Mouse (Mus musculus): ENCODE measurements around the gene Cdhr5. TPM values are rescaled to one million over a fixed set of nuclear protein-coding genes. Genes with fewer than 3 reads are reported as not detected.
"Not testable (repeated sequence)": the region's sequence is repeated elsewhere in the genome, so short reads cannot be mapped to it uniquely, and the experiment has no call there.

Cdhr5 gene
- total RNA-seq, 2 experiments from 2014 or later = not detected

DNA sequence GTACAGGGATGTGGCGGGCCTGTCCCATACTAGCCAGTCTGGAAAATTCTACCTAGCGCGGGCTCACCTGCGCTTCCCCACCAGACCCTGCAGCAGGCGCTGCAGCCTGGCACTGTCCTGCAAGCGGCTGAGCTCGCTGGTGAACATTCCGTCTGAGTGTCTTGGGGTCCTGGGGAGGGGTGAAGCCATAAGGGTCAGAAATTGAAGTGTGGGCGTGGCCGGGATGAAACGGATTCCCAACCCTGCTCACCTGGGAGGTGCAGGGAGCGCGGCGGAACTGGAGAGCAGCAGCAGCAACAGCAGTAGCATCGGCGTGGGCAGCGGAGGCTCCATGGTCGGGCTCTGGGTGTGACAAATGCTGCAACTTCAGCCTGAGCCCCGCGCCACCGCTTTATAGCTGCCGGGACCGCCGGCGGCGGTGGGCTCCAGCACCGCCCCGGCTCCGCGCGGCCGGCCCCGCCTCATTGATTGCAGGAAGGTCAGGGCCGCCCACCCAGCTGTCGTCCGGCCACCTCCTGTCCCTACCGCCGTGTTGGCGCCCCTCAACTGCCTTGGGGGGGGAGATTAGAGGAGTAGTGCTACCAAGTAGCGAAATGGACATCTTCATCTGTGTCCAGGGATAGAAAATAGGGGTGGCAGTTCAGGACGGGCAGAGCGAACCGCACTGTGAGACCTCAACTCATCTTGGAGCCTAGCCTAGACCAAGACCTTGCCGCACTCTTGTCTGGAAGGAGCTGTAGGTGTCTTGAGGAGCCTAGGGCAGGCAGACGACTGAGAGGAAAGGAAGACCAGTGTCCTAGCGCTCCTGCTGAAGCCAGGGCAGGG is 2.4 kb upstream of the Cdhr5 start, which contains the start of gene Sct:
Sct (minus strand) TSS at position 368 of the 825 bp plus-strand sequence.
- DNase-seq (ENCODE audit: extremely low spot score in 1 of 2, low spot score in 1 of 2) = no peak

DNA sequence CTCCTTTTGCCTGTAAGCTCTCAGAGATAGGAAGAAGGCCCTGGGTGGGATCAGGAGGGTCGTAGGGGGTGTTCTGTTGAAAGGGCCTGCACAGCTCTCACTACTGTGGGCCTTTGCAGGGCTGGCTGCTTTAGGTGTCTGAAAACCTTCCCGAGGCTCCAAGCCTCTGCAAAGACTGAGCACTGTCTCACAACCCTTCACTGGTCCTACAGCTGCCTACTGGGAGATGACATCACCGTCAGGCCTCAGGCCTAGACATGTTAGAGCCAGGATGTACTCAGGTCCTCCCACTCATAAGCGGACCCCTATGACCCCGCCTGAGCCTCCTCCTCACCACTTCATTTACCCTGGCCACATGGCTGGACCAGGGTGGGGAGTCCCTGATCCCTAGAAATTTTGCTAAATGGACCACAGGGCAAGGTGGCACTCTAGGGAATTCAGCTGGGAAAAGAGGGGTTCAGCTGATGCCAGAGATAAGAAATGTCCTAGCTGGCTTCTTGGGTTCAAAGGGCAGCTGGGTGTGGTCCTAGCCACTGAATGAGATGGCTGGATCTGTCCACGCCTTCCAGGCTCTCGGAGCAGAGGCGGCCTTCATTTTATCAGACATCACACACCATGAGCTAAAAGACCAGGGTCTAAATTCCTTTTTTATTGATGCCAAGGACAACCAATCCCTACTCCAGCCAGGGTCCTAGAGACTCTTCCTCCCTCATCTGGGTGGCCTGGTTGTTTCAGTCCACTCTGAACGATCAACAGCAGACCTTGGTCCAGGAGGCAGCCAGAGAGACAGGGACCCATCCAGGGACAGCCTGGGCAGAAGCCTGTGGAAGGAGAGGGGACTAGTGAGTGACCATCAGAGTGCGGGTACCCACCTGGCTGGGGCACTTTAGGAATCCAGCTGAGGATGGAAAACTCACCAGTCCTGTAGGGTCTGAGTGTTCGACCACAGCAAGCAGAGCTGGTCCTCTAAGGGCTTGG is 1.4 kb upstream of the Cdhr5 start:
- DNase-seq (ENCODE audit: extremely low spot score in 1 of 2, low spot score in 1 of 2) = no peak

DNA sequence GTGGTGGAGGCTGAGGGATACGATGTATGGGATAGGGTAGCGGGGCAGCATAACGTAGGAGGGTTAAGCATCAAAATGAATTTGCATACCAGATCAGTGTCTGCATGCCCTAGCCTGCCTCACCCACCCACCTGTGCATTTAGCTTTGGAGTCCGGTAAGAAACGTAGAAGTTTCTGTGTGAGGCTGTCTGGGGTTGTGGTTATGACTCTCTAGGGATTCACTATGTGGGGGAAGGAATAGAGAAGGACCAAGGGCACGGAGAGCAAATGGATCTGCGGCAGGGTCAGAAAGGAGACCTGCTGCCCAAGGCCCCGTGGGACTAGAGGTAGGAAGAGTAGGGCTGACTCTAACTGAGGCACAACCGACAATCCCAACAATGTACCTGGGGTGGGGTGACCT is 1.2 kb downstream of the Cdhr5 start:
- DNase-seq (ENCODE audit: extremely low spot score in 1 of 2, low spot score in 1 of 2) = no peak

GRCm38 (mm10) chr7:141270631-141271030 is 6.0 kb downstream of the Cdhr5 start:
- no peak for DNase-seq (ENCODE audit: extremely low spot score in 1 of 2, low spot score in 1 of 2)

DNA sequence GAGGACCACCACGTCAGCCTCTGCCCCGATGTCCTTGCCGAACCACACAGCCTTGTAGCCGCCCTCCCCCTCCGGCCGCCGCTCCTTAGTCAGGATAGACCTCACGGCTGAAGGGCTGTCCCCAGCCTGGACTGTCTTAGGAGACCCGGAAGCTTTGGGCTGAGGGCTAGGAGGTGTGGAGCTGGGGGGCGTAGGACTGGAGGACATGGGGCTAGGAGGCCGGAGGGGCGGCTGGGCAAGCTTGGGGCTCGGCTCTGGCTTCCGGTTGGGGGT is 7.4 kb downstream of the Cdhr5 start:
- no peak for DNase-seq (ENCODE audit: extremely low spot score in 1 of 2, low spot score in 1 of 2)

DNA sequence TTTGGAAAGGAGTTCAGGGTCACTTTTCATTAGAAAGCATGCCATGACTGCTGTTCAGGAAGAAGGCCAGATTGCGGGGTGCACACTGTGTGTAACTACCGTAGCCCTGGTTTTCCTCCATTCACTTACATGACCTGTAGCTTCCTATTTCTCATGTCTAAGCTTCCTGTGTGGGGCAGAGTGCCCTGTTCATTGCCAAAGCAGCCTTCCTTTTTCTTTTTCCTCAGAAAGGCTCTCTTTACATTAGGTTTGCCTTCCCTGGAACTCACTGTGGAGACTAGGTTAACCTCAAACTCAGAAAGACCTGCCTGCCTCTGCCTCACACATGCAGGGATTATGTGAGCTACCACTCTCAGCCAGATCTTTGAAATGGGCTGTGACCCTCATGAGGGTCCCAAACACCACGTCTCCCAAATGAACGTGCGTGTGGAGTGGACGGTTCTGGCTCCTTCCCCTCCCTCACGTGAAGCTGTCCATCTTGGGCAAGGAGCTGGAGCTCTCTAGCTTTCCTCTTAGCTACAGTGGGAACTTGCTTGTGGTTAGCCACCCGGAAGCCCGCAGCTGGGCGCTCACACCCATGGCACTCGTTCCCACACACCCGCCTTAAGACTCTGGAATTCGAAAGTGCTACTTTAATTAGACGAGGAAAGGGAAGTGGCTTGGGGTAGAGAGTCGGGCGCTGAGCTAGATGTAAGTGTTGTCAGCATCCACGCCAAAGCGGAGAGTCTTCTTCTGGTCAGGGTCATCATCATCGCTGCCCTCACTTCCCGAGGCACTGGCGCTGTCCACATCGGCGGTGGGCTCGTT is 7.9 kb downstream of the Cdhr5 start:
- no peak for DNase-seq (ENCODE audit: extremely low spot score in 1 of 2, low spot score in 1 of 2)

DNA sequence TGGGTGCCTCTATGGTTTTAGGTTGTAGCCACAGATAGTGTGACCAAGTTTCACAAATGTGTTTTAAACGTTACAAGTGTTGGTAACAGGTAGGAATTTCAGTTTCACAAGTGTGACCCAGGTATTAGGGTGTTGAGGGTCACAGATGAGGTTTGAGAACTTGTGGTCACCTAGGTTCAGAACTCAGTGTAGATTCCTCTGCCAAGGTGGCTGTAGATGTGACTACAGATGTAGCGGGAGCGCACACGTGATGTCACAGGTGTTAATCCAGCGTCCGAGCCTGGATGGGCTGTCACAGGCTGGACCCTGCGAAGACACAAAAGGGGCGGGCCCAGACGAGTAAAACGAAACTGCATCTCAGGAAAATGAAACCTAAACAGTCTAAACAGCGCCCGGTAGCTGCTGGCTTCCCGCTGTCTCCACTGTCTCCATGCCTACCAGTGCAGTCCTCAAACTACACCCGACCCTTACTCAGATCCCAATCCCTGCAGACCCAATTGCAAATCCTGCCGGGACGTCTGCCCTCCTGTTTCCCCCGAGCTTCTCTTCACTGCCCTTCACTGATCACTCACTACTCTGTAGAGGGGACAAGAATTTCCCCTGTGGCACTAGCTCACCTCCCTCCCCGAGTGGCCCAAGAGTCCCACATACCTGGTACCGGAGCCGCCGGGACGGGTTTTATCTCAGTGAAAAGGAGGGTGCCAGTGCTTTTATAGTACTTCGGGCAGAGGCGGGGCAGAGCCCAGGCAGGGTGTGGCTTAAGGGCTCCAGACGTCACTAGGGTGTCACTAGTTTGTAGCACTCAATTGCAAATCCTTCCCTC is 10.6 kb downstream of the Cdhr5 start, which contains the start of gene Irf7:
Irf7 (minus strand) TSS at position 743 of the 823 bp plus-strand sequence.
- no peak for DNase-seq (ENCODE audit: extremely low spot score in 1 of 2, low spot score in 1 of 2)

- no peak for DNase-seq (ENCODE audit: extremely low spot score in 1 of 2, low spot score in 1 of 2)
Observed at GRCm38 (mm10) chr7:141265411-141265738, 11.2 kb downstream of the Cdhr5 start.

- DNase-seq (ENCODE audit: extremely low spot score in 1 of 2, low spot score in 1 of 2) = no peak
Observed at GRCm38 (mm10) chr7:141264761-141265410, 11.7 kb downstream of the Cdhr5 start.

DNA sequence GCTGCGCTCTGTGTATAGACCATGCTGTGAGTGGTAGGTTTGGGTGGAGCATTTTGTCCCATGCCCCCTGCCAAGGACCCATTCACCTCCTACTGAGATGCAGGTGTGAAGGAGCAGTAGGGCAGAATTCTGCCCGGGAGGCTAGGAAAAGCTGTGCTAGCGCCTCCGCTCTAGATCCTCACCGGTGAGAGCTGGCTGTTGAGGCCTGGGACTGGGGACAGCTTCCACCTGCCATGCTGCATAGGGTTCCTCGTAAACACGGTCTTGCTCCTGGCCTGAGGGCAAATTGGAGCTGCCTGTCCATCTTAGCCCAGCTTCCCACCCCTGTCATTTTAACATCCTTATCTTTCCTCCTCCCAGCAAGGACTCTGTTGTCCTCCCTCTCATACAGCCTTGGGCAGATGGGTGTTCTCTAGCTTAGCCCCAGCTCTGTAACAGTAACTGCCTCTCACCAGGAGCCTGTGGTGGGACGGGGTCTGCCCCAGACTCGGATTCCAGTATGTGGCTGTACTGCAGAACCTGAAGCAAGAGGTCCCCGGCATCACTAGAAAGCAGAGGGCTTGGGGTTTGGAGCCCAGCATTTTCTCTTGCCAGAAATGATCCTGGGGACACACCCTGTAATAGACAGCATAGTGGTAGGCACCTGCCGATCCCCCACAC is 12.4 kb downstream of the Cdhr5 start:
- no peak for DNase-seq (ENCODE audit: extremely low spot score in 1 of 2, low spot score in 1 of 2)

- no peak for DNase-seq (ENCODE audit: extremely low spot score in 1 of 2, low spot score in 1 of 2)
Observed at GRCm38 (mm10) chr7:141263640-141264039, 12.9 kb downstream of the Cdhr5 start.

- DNase-seq (ENCODE audit: extremely low spot score in 1 of 2, low spot score in 1 of 2) = no peak
Observed at GRCm38 (mm10) chr7:141261480-141261879, 15.1 kb downstream of the Cdhr5 start.

DNA sequence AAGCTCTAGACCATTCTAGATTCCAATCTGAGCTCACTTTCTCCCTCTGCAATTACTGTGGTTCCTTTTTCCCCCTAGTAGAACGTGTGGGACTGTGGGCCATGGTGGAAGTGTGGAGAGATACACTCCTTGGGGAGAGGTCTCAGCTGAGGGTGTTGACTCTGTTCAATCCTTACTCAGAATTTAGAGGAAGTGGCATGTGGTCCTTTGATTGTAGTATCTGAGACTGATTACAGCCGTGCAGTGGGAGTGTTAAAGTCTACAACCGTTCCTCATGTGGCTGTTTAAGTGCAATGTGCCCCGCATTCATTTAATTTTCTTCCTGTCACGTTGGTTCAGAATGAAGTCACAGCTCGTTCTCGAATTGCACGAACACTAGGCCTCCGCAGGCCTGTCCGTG is 20.4 kb downstream of the Cdhr5 start:
- DNase-seq (ENCODE audit: extremely low spot score in 1 of 2, low spot score in 1 of 2) = no peak

DNA sequence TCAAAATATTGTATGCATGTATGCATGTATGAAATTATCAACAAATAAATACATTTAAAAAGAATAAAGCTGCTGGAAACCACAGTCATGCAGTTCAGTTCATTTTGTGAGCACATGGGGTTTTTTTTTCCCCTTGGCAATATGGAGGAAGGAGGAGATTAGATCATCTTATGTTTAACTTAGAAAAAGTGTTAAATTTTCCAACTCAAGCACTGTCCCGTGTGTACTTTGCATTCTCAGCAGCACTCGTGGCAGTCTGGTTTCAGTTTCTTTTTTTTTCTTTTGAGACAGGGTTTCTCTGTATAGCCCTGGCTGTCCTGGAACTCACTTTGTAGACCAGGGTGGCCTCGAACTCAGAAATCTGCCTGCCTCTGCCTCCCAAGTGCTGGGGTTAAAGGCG is 26.1 kb downstream of the Cdhr5 start:
- DNase-seq (ENCODE audit: extremely low spot score in 1 of 2, low spot score in 1 of 2) = not testable (repeated sequence)

DNA sequence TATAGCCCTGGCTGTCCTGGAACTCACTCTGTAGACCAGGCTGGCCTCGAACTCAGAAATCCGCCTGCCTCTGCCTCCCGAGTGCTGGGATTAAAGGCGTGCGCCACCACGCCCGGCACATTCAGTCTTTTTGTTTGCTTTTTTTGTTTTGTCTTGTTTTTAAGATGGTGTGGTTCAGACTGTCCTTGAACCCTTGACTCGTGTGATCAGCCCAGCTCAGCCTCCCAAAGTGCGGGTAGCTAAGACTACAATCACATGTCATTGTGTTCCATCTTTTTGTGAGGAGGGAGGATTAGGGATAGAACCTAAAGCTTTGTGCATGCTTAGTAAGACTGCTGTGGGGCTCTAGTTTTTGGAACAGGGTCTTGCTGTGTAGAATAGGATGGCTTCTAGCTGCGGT is 45.0 kb downstream of the Cdhr5 start:
- no peak for DNase-seq (ENCODE audit: extremely low spot score in 1 of 2, low spot score in 1 of 2)

GRCm38 (mm10) chr7:141231111-141231510 is 45.5 kb downstream of the Cdhr5 start:
- DNase-seq (ENCODE audit: extremely low spot score in 1 of 2, low spot score in 1 of 2) = no peak

DNA sequence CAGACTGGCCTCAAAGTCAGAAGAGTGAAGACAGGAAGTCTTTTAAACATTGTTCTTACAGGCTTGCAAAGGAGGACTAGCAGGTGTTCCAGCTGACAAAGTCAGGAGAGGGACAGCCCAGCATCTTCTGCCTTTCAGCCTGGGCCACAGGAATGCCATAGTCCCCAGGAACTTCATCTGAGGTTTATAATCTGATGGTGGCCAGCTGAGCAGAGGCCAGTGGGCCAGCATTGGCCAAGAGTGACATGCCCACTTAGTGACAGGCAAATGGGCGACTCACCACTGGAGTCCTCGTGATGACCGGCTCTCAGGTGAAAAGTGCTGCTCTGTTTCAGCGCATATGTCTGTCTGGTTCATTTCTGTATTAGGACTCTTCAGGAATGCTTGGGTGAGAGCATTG is 46.0 kb downstream of the Cdhr5 start:
- DNase-seq (ENCODE audit: extremely low spot score in 1 of 2, low spot score in 1 of 2) = no peak

GRCm38 (mm10) chr7:141229702-141230101 is 46.9 kb downstream of the Cdhr5 start:
- no peak for DNase-seq (ENCODE audit: extremely low spot score in 1 of 2, low spot score in 1 of 2)
